Mouse (Mus musculus) brain, adult 2 months (tissue): ENCODE measurements around the gene Gstm3.
"Not testable (repeated sequence)": the region's sequence is repeated elsewhere in the genome, so short reads cannot be mapped to it uniquely, and the experiment has no call there.

Experiments
- DNase-seq: peaks from one replicate; pipeline ENCODE4 v3.0.0; 2011; ENCODE audit warnings: low read depth, low spot score

Gene Gstm3

GRCm38 (mm10) chr3:107968724-107969395, at the start of gene Gstm3:
Gene Gstm3, minus strand, starts transcription at chr3:107969283.
- no peak for DNase-seq

- DNase-seq: peak; percentile 29
Measured at GRCm38 (mm10) chr3:108018190-108018820, 49.2 kb upstream of the Gstm3 start.

GRCm38 (mm10) chr3:108017473-108018189, 48.5 kb upstream of the Gstm3 start, which contains the start of gene Gstm1:
Gene Gstm1, minus strand, starts transcription at chr3:108017973.
- DNase-seq: peak; percentile 97

GRCm38 (mm10) chr3:108016468-108016867, 47.4 kb upstream of the Gstm3 start:
- DNase-seq: not testable (repeated sequence)

- no peak for DNase-seq
Measured at GRCm38 (mm10) chr3:108014974-108015346, 45.9 kb upstream of the Gstm3 start.

- no peak for DNase-seq
Measured at GRCm38 (mm10) chr3:108014098-108014973, 45.3 kb upstream of the Gstm3 start.

- peak; percentile 88 for DNase-seq
Measured at GRCm38 (mm10) chr3:108013331-108013871, 44.3 kb upstream of the Gstm3 start.

- peak; percentile 11 for DNase-seq
Measured at GRCm38 (mm10) chr3:108011558-108011957, 42.5 kb upstream of the Gstm3 start.

GRCm38 (mm10) chr3:108010286-108010685, 41.2 kb upstream of the Gstm3 start:
- peak; percentile 62 for DNase-seq

GRCm38 (mm10) chr3:108002021-108002420, 32.9 kb upstream of the Gstm3 start:
- no peak for DNase-seq

- no peak for DNase-seq
Measured at GRCm38 (mm10) chr3:107999491-107999890, 30.4 kb upstream of the Gstm3 start.

- DNase-seq: no peak
Measured at GRCm38 (mm10) chr3:107998591-107998990, 29.5 kb upstream of the Gstm3 start.

- no peak for DNase-seq
Measured at GRCm38 (mm10) chr3:107996576-107996975, 27.5 kb upstream of the Gstm3 start.

GRCm38 (mm10) chr3:107995974-107996373, 26.9 kb upstream of the Gstm3 start:
- not testable (repeated sequence) for DNase-seq

- no peak for DNase-seq
Measured at GRCm38 (mm10) chr3:107986041-107986562, 17.0 kb upstream of the Gstm3 start, which contains the start of gene Gstm2. Gene Gstm2, minus strand, starts transcription at chr3:107986453.

GRCm38 (mm10) chr3:107985141-107985540, 16.1 kb upstream of the Gstm3 start:
- DNase-seq: not testable (repeated sequence)

- DNase-seq: no peak
Measured at GRCm38 (mm10) chr3:107984471-107984870, 15.4 kb upstream of the Gstm3 start.

GRCm38 (mm10) chr3:107983771-107984170, 14.7 kb upstream of the Gstm3 start:
- no peak for DNase-seq

- DNase-seq: peak; percentile 22
Measured at GRCm38 (mm10) chr3:107982726-107983125, 13.6 kb upstream of the Gstm3 start.

- DNase-seq: no peak
Measured at GRCm38 (mm10) chr3:107981261-107981660, 12.2 kb upstream of the Gstm3 start.

GRCm38 (mm10) chr3:107977691-107978090, 8.6 kb upstream of the Gstm3 start:
- no peak for DNase-seq
